Mouse (Mus musculus) limb, embryonic 13.5 days (tissue): ENCODE data around the gene Rpl3. TPM values are rescaled to one million over a fixed set of nuclear protein-coding genes. Genes with fewer than 3 reads are reported as not detected.

Source experiments
- ATAC-seq: fragments of 200-750 bp; cut with Nextera tagmentation; 2 replicates; pipeline ENCODE4 v1.8.0; 2017; ENCODE audit warnings: low read depth, moderate number of reproducible peaks, moderate TSS enrichment; ENCODE audit not compliant: low FRiP score
- H3K27ac ChIP-seq: fragments of 300-500 bp; sonication (generic); 2 replicates; pipeline ENCODE4 v1.5.1; 2015; ENCODE audit warnings: inconsistent platforms, mild to moderate bottlenecking, moderate library complexity
- H3K27me3 ChIP-seq: fragments of 300-500 bp; sonication (generic); 2 replicates; pipeline ENCODE4 v1.6.1; 2015; ENCODE audit warnings: mild to moderate bottlenecking, inconsistent platforms
- H3K36me3 ChIP-seq: fragments of 300-500 bp; sonication (generic); 2 replicates; pipeline ENCODE4 v1.6.1; 2015; ENCODE audit warnings: inconsistent platforms, mild to moderate bottlenecking, moderate library complexity
- H3K4me1 ChIP-seq: fragments of 300-500 bp; sonication (generic); 2 replicates; pipeline ENCODE4 v1.6.1; 2015; ENCODE audit warnings: inconsistent platforms
- H3K4me2 ChIP-seq: fragments of 300-500 bp; sonication (generic); replicated peaks from 2 replicates; pipeline ENCODE4 v1.6.1; 2015; ENCODE audit warnings: inconsistent platforms, mild to moderate bottlenecking, moderate library complexity
- H3K4me3 ChIP-seq: fragments of 300-500 bp; sonication (generic); 2 replicates; pipeline ENCODE4 v1.5.1; 2015; ENCODE audit warnings: moderate library complexity, mild to moderate bottlenecking, inconsistent platforms
- H3K9ac ChIP-seq: fragments of 300-500 bp; sonication (generic); 2 replicates; pipeline ENCODE4 v1.6.1; 2015; ENCODE audit warnings: mild to moderate bottlenecking, inconsistent platforms
- H3K9me3 ChIP-seq: fragments of 300-500 bp; sonication (generic); 2 replicates; pipeline ENCODE4 v1.6.1; 2016; ENCODE audit warnings: inconsistent platforms
- WGBS: fragments of 180-500 bp; shearing (Covaris S2); methylation state at CpG from one replicate; pipeline ENCODE4 v1.1.7; 2015; 5-methylcytosine and 5-hydroxymethylcytosine counted together
- polyA plus RNA-seq: library from polyadenylated mRNA; unstranded; fragments of >200 nt; fragmentation: Nextera tagmentation; extraction: Ambion mirVana; gene quantifications from 2 replicates; pipeline ENCODE4 v1.2.1, GENCODE M21; 2015

Gene Rpl3
- polyA plus RNA-seq, 1 experiment from 2014 or later: 1,057 TPM

DNA sequence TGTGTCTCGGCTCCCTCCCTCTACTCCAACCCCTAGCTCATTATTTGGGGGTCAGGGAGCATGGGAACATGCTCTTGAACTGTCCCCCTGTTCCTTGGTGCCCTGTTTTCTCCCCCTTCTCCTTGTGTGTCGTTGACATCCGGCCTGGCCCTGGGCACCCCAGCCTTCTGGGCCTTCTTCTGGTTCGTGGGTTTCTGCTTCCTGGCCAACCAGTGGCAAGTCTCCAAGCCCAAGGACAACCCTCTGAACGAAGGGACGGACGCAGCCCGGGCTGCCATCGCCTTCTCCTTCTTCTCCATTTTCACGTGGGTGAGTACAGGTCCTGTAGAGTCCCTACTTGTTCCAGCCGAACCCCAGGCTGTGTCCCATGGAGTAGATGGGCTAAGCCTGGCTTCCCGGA is 19.8 kb upstream of the Rpl3 start:
- Histone ChIP-seq H3K4me3 (no peak overlapping the region), H3K4me2 (no peak overlapping the region), H3K9ac (no peak overlapping the region), H3K36me3 (no peaks in the 10 kb centered on the region), H3K27me3 (no peaks in the 10 kb centered on the region), H3K9me3 (0 out of 2 replicates have a peak, but pooled peaks cover 5% of the 10 kb centered on the region), H3K4me1 (no peaks in the 10 kb centered on the region), H3K27ac (no peak overlapping the region)
- 76% methylated on average over 12 of the region's 12 CpGs for WGBS
- ATAC-seq: no peak

DNA sequence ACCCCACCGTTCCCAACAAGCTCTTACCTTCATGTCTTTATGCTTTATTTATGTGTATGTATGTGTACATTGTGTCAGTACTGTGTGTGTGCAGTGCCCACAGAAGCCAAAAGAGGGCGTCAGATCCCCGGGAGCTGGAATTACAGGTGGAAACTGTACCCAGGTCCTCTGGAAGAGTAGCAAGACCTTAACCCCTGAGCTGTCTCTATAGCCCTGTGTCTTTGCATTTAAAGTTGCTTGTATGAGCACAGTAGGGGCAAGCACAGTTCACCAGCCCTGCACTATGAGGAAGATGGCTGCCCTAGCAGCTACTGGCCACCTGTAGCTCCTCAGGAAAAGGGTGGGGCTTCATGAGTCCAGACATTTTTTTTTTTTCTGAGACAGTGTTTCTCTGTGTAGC is 15.9 kb upstream of the Rpl3 start:
- Histone ChIP-seq H3K4me3 (no peak overlapping the region), H3K4me1 (no peaks in the 10 kb centered on the region), H3K36me3 (no peaks in the 10 kb centered on the region), H3K27ac (no peak overlapping the region), H3K9me3 (0 out of 2 replicates have a peak, but pooled peaks cover 1% of the 10 kb centered on the region), H3K27me3 (no peaks in the 10 kb centered on the region), H3K4me2 (no peak overlapping the region), H3K9ac (no peak overlapping the region)
- no peak for ATAC-seq
- 87% methylated on average over 3 of the region's 3 CpGs for WGBS

DNA sequence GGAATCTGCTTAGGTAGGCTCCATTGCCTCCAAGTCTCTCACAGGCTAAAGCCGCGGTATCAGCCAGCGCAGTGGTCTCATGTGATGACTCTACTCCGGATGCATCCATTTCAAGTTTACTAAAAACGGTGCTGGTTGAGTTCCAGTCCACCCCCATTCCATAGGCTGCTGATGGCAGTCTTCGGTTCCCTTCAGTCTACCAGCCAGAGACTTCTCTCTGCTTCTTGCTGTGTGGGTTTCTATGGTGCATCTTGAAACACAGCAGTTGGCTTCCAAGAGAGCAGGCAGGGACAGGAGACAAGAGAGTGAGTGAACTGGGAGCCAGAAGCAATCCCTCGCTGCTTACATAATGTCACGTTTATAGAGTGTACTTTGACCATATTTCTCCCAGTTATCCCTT is 15.5 kb upstream of the Rpl3 start:
- Histone ChIP-seq H3K36me3 (no peaks in the 10 kb centered on the region), H3K27ac (no peak overlapping the region), H3K4me1 (no peaks in the 10 kb centered on the region), H3K4me2 (no peak overlapping the region), H3K9me3 (no peaks in the 10 kb centered on the region), H3K4me3 (no peak overlapping the region), H3K9ac (no peak overlapping the region), H3K27me3 (no peaks in the 10 kb centered on the region)
- ATAC-seq: no peak
- WGBS: 88% methylated on average over 8 of the region's 8 CpGs

DNA sequence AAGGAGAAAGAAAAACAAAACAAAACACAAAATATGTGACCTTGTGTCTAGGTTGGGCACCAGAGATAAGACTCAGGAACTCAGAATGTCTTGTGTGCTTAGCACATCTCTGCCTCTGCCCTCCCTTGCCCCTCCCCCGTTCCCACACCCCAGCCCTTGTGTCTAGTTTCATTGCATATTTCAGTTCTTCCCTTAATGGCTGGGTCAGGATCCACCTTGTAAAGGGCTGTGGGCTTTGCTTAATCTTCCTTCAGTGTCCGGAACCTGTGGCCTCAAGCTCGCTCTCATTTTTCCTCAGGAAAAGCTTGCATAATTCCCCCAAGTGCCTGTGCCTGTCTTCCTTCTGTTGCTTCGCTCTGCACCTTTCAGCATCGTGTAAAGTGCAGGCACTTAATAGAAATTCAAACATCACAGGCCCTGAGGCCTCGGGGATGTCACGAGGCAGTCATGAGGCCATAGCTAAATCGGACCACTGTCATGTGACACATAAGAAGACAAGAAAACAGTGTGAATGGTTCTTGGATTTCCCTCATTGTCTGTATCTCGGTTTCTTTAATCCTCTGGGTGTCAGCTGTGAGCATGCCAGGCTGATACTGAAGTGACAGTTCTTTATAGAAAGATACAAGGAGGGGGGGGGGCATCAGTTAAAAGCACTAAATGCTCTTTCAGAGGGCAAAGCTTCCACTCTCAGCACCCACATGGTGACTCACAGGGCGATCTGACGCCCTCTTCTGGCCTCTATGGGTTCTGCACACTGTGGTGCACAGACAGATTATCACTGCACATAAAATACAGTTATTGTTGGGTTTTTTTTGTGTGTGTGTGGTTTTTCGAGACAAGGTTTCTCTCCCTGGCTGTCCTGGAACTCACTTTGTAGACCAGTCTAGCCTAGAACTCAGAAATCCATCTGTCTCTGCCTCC is 14.1 kb upstream of the Rpl3 start:
- no peak overlapping the region for H3K9ac ChIP-seq
- H3K4me2 ChIP-seq: no peak overlapping the region
- ATAC-seq: no peak
- H3K27ac ChIP-seq: no peak overlapping the region
- 75% methylated on average over 12 of the region's 12 CpGs for WGBS
- H3K9me3 ChIP-seq: no peaks in the 10 kb centered on the region
- H3K4me3 ChIP-seq: no peak overlapping the region
- H3K4me1 ChIP-seq: no peaks in the 10 kb centered on the region
- H3K36me3 ChIP-seq: no peaks in the 10 kb centered on the region
- peaks cover under 1% of the 10 kb centered on the region; the same call in 1 of the 2 replicates for H3K27me3 ChIP-seq

DNA sequence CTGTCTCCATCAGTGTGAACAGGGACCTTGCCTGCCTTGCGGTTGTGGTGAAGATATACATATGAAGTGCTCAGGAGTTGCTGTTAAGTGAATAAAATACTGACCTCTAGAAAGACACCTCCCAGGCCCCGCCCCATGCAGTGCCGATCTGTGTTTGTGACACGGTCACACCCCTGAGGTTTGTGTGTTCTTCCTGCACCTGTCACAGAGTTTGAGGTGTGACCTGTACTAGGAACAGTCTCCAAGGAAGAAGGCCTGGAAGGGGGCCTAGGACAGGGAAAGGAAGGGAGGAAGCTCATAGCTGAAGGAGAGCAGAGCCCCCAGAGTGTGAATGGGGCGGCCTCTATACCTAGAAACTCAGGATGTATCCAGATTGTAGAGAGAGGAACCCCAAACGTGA is 10.8 kb upstream of the Rpl3 start:
- WGBS: 78% methylated on average over 6 of the region's 6 CpGs
- H3K27ac ChIP-seq: no peak overlapping the region
- ATAC-seq: no peak
- peaks cover 12% of the 10 kb centered on the region for H3K4me1 ChIP-seq
- H3K9ac ChIP-seq: no peak overlapping the region
- no peaks in the 10 kb centered on the region for H3K36me3 ChIP-seq
- H3K9me3 ChIP-seq: no peaks in the 10 kb centered on the region
- H3K4me2 ChIP-seq: no peak overlapping the region
- H3K4me3 ChIP-seq: no peak overlapping the region
- peaks cover 19% of the 10 kb centered on the region for H3K27me3 ChIP-seq

DNA sequence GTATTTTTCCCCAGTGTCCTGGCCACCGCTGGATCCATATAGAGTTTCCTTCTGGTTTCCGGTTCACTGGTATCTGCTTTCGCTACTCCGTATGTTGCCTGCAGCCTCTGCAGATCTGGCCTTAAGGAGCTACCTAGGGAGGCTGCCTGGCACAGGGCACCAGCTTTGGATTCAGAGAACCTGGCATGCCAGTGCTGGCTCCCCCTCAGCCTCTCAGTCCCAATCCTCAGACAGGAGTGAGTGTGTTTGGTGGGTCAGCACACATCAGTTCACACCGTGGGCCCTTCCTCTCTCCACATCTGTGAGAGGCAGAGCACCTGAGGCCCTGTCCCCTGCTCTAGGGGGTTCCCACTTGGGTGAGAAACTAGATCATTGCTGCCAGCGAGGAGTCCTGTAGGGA is 9.8 kb upstream of the Rpl3 start:
- no peaks in the 10 kb centered on the region for H3K36me3 ChIP-seq
- H3K27me3 ChIP-seq: peaks cover 24% of the 10 kb centered on the region
- H3K4me2 ChIP-seq: no peak overlapping the region
- H3K9ac ChIP-seq: no peak overlapping the region
- H3K27ac ChIP-seq: no peak overlapping the region
- no peak for ATAC-seq
- H3K4me3 ChIP-seq: no peak overlapping the region
- 58% methylated on average over 6 of the region's 6 CpGs for WGBS
- peaks cover 20% of the 10 kb centered on the region for H3K4me1 ChIP-seq
- H3K9me3 ChIP-seq: no peaks in the 10 kb centered on the region

DNA sequence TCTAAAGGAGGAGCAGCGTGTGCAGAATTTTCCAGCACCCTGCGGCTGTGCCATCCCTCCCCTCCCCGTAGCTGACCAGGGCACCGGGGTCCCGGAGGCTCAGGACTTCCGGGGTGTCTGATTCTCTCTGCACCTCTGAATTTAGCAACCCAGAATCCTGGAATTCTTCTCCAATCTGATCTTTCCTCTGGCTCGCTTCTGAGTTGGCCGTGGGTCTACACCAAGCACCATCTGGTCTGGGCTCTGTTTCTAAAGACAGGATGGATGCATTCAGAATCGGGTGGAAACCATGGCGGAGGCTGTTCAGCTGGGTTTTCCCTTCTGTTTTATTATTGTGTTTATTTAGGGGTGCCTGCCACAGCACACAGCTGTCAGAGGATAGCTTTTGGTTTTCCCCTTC is 9.2 kb upstream of the Rpl3 start:
- H3K27me3 ChIP-seq: peaks cover 31% of the 10 kb centered on the region
- WGBS: 86% methylated on average over 10 of the region's 10 CpGs

DNA sequence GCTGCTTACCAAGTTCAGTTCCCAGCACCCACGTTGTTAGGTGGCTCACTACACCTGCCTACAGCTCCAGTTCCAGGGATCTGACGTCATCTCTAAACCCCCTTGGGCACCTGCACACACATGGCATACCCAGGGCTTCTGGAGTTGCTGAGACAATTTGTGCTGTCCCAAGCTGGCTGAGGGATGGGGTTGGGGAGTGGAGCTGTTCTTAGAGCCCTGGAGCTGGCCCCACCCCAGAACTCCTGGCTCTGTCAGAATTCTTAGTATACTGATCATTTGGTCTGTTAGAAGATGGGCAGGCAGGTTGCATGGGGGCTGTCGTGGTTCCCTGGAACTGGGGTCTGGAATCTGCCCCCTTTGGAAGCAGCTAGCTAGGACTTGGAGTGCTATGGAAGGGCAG is 8.5 kb upstream of the Rpl3 start:
- no peak for ATAC-seq

More for the DNA sequence above, 9.2 kb upstream of the Rpl3 start:
- no peaks in the 10 kb centered on the region for H3K9me3 ChIP-seq
- no peaks in the 10 kb centered on the region for H3K36me3 ChIP-seq
- ATAC-seq: no peak
- no peak overlapping the region for H3K4me3 ChIP-seq
- peaks cover 20% of the 10 kb centered on the region for H3K4me1 ChIP-seq
- no peak overlapping the region for H3K4me2 ChIP-seq
- no peak overlapping the region for H3K27ac ChIP-seq
- no peak overlapping the region for H3K9ac ChIP-seq

DNA sequence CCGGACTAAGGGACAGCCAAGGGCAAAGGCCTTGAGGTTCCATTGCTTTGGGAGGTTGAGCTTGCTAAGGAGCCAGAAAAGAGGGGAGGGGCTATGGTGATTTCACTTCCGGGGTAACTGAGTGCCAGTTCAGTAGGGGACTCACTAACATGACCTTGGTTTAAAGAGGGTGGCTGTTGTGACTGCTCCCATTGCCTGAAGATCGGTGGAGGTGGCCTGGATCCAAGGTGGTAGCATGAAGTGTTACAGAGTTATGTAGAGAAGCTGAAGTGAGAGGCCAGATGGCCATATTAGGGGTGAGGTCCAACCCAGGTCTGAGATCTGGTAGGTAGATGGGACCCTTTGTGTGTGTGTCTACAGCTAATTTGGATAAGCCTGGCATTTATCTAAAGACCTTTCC is 7.8 kb upstream of the Rpl3 start:
- 68% methylated on average over 3 of the region's 3 CpGs for WGBS
- no peak for ATAC-seq

More for the DNA sequence above, 8.5 kb upstream of the Rpl3 start:
- Histone ChIP-seq H3K4me2 (no peak overlapping the region), H3K4me3 (no peak overlapping the region), H3K9me3 (no peaks in the 10 kb centered on the region), H3K27me3 (peaks cover 36% of the 10 kb centered on the region), H3K27ac (no peak overlapping the region), H3K9ac (no peak overlapping the region), H3K36me3 (no peaks in the 10 kb centered on the region), H3K4me1 (peaks cover 20% of the 10 kb centered on the region)
- 78% methylated on average over 3 of the region's 3 CpGs for WGBS

DNA sequence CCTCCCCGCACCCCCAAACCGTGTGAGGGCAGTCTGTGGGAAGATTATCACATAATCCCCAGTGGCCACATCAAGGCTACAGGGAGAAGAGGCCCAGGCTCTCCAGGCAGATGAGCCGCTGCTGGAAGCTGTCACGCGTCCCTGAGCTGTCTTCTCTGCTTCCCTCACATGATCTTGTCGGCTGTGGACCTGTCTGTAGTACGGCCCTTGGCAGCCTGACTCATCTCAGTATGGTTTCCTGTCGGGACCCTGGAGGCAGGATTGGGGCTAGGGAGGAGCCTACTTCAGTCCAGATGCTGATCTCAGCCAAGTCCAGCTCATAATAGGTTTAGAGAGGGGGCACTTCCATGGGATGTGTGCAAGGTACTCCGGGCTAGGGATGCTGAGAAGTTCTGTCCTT is 7.1 kb upstream of the Rpl3 start:
- no peak for ATAC-seq
- Histone ChIP-seq H3K27me3 (peaks cover 42% of the 10 kb centered on the region), H3K27ac (no peak overlapping the region), H3K4me3 (no peak overlapping the region), H3K4me1 (peaks cover 20% of the 10 kb centered on the region), H3K9ac (no peak overlapping the region), H3K36me3 (no peaks in the 10 kb centered on the region), H3K9me3 (no peaks in the 10 kb centered on the region), H3K4me2 (no peak overlapping the region)
- 32% methylated on average over 9 of the region's 9 CpGs for WGBS

More for the DNA sequence above, 7.8 kb upstream of the Rpl3 start:
- Histone ChIP-seq H3K27me3 (peaks cover 36% of the 10 kb centered on the region), H3K36me3 (no peaks in the 10 kb centered on the region), H3K9me3 (no peaks in the 10 kb centered on the region), H3K4me1 (peaks cover 20% of the 10 kb centered on the region), H3K27ac (no peak overlapping the region), H3K4me2 (no peak overlapping the region), H3K9ac (no peak overlapping the region), H3K4me3 (no peak overlapping the region)

DNA sequence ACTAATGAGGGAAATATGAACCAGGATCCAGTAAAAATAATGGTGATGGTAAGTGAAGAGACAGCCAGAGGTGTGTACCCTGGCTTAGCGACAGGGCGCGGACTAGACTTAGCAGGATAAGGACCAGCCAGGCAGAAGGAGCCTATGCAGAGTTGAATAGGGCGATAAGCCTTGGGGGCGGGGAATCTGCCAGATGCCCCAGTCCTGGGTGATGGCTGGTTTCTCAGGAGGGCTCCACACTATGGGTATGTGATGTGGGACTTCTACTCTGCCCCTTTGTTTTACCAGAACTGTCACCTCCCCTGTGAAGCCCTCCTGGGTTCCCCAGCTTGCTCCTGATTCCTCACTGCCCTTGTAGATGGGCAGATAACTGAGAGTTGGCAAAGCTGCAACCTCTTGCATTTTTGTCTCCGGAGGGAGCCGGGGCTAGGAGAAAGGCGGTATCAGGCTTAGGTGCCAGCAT is 6.4 kb upstream of the Rpl3 start:
- Histone ChIP-seq H3K9ac (no peak overlapping the region), H3K4me3 (no peak overlapping the region), H3K4me1 (peaks cover 20% of the 10 kb centered on the region), H3K4me2 (0 out of 2 replicates have a peak overlapping the region, but pooled peaks have one; percentile 42), H3K36me3 (no peaks in the 10 kb centered on the region), H3K27me3 (peaks cover 50% of the 10 kb centered on the region), H3K9me3 (no peaks in the 10 kb centered on the region), H3K27ac (no peak overlapping the region)
- 32% methylated on average over 8 of the region's 8 CpGs for WGBS
- no peak for ATAC-seq

DNA sequence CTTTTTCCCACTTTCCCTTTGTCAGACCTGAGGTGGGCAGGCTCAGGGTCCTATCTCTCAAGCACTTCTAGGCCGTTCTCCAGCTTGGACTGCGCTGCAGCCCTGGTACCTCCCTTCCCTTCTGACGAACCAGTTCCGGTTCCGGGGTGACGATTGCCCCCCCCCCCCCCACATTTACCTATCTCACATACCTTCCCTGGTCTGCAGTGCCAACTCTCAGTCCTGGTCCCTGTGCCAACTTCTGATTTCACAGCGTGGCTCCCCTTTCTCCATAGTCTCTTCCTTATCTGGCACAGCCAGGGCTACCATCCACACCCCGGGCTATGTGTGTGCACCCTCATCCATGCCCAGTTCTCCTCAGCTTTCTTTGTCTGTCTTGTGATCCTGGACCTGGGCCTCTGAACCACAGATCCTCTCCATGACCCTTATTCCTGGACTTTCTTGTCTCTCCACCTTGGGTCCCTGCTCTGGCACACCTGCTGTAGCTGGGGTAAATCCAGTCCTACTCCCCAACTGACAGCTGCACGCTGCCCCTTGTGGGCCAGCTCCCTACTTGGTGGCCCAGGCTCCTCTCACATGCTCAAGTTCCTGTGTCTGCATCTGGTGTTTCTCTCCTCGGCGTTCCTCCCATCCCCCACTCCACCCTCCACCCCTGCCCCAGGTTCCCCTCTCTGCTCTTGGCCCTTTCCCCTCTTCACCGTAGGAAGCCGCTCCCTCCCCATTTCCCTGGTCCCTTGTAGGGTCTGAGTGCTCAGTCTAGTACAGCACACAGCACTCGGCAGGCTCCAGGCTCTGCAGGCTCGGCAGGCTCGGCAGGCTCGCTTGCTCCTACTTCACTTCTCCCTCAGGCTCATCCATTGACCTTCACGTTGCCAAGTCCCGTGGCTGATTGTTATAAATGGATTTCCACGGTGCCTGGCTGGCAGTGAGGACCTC is 5.5 kb upstream of the Rpl3 start:
- Histone ChIP-seq H3K9ac (peak overlapping the region; percentile 53; the same call in 1 of the 2 replicates), H3K27me3 (peaks cover 58% of the 10 kb centered on the region), H3K4me3 (no peak overlapping the region), H3K4me2 (peak overlapping the region; percentile 42), H3K9me3 (no peaks in the 10 kb centered on the region), H3K27ac (no peak overlapping the region), H3K4me1 (peaks cover 24% of the 10 kb centered on the region), H3K36me3 (no peaks in the 10 kb centered on the region)
- ATAC-seq: peak; percentile 62; the same call in 1 of the 2 replicates
- 18% methylated on average over 17 of the region's 20 CpGs for WGBS
